Mouse (Mus musculus): ENCODE measurements around the gene Ccdc181.

- TF ChIP-seq MEF2A (IDR thresholded peaks at IDR 0.05; ENCODE audit: borderline replicate concordance, low read depth, low read length) (no peak), MAX (IDR thresholded peaks at IDR 0.05; ENCODE audit: low read length) (no peak)
These were observed 38.7 kb downstream of the Ccdc181 start for GRCm38 (mm10) chr1:164314085-164314484.

All from CH12.LX (cell line).